Comparison of ENCODE assay signal across 8 mouse cellular contexts in the genomic region with DNA sequence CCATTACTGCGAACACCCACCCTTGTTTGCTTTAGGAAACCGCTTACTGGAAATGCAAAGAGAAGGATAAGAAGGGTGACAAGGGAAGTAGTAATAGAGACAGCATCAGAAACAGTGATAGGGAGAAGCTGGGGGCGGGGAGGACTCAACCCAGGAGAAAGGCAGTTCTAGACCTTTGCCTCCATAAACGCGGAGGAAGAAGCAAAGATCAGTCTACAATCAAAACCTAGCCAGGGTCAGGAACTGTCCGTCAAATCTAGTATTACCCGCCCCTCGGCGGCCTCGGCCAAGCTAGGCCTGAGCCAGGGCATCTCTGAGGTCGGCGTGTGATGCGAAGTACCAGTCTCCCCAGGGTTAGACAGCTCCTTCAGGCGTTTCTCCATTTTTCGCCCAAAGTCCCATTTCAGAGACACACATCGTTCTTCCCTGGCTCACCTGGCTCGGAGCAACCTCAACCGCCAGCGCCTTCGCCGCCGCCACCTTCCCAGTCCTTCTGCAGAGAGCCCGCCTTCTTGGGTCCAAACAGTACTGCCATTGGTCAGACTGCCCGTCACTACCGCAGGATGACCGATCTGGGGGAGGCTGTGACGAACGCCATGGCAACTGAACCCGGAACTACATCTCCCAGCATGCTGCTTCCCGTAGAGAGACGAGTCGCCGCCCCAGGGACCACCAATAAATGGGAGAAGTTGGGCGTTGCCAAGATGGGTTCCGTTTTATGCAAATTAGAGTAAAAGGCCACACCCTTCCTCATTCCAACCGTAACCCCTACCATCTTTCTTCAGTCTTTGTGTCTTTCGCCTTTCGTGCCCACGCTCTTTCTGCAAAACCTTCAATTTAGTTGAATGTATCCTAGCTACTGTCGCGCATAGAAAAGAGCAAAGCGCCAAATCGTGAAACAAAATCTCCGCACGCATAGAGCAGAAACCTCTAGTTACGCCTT. TPM values are rescaled to one million over a fixed set of nuclear protein-coding genes. Genes with fewer than 3 reads are reported as not detected.
DNase-seq lines count a peak whose midpoint lies in the region; ATAC-seq and TF ChIP-seq lines count a peak whose summit lies in the region.

Gene Cryzl1, minus strand, starts transcription at position 853 of the 943 bp plus-strand sequence.

- H3K27me3 ChIP-seq in megakaryocyte, embryonic 14.5 days (replicated peaks) = peaks cover 36% of the 10 kb centered on the region

- DNase-seq in gastrocnemius, adult 8-10 months (ENCODE audit: low spot score in 2 of 2) = peak; percentile 97 to 99
- DNase-seq in hindlimb bud, embryonic 11.5 days (ENCODE audit: extremely low spot score, low read depth, low spot score) = peak; percentile 98
- peak; percentile 93 to 100 for DNase-seq in left cerebral cortex, adult 8-10 months (ENCODE audit: low spot score in 2 of 2)
- DNase-seq in right cerebral cortex, postnatal 10 days (ENCODE audit: low spot score in 2 of 2) = peak; percentile 99 to 100
- peak; percentile 95 for DNase-seq in urinary bladder, postnatal 25 days (ENCODE audit: low spot score)

- TF ChIP-seq POLR2A in cortical plate, adult 2 months (IDR thresholded peaks at IDR 0.05; ENCODE audit: extremely low read depth, insufficient read depth, low read length) = peak; percentile 83

- peak within 1 kb of the TSS; percentile 48 for H3K27ac ChIP-seq in cortical plate, adult 2 months (ENCODE audit: insufficient read depth, low read length)

- ATAC-seq in activated CD4-positive, CD25-positive, alpha-beta regulatory T cell, adult 4 months = peak; percentile 84

- TF ChIP-seq CTCF in cortical plate, adult 2 months (IDR thresholded peaks at IDR 0.05; ENCODE audit: extremely low read depth, insufficient read depth, low read length) = no peak

- H3K9me3 ChIP-seq in megakaryocyte, embryonic 14.5 days = no peaks in the 10 kb centered on the region

- peak within 1 kb of the TSS; percentile 55 for H3K4me3 ChIP-seq in cortical plate, adult 2 months (ENCODE audit: insufficient read depth, low read length)
- peak within 1 kb of the TSS; percentile 97 for H3K4me3 ChIP-seq in megakaryocyte, embryonic 14.5 days (replicated peaks)

- H3K36me3 ChIP-seq in megakaryocyte, embryonic 14.5 days (replicated peaks; ENCODE audit: low read length) = peaks cover 37% of the 10 kb centered on the region

- peaks cover 2% of the 10 kb centered on the region; the same call in 1 of the 2 replicates for H3K4me1 ChIP-seq in cortical plate, adult 2 months (ENCODE audit: control insufficient read depth, insufficient read depth, low read length)
- peaks cover 74% of the 10 kb centered on the region for H3K4me1 ChIP-seq in megakaryocyte, embryonic 14.5 days

RNA-seq across cellular contexts. Expression of gene Cryzl1, which starts in this region (rescaled TPM):
- polyA plus RNA-seq in activated CD4-positive, CD25-positive, alpha-beta regulatory T cell, adult 4 months (2017; shearing (Covaris generic)) = 10 to 100 TPM; 67.0 to 69.8 TPM
- polyA plus RNA-seq in cortical plate, adult 2 months (2012; rRNA removed) = 118 and 124 TPM in 2 replicates
- total RNA-seq in gastrocnemius, adult 8-10 months (2022) = 10 to 100 TPM; 13.2 to 19.2 (median 15.8) TPM
- 100 to 1,000 TPM; 104 to 116 (median 112) TPM for total RNA-seq in left cerebral cortex, adult 8-10 months (2022)
- polyA plus RNA-seq in megakaryocyte, embryonic 14.5 days (2012; ENCODE audit: insufficient read depth, low replicate concordance) = 9.9 TPM in 1 of 2 replicates, not detected in the other

Comparison
In these comparisons a context has a peak if more than half of its experiments do, and no peak if none do; other contexts are left out.
1. Peak in every context shown above with its lines: DNase-seq, ATAC-seq, H3K4me3 ChIP-seq and H3K27ac ChIP-seq.
2. RNA of gene Cryzl1 (total RNA-seq): 104 to 116 TPM in left cerebral cortex, adult 8-10 months; 13.2 to 19.2 TPM in gastrocnemius, adult 8-10 months; every median in the first group is over 4 times any median in the second.